Mouse (Mus musculus): Measurements from ENCODE around the gene Gm15737. TPM values are rescaled to one million over a fixed set of nuclear protein-coding genes. Genes with fewer than 3 reads are reported as not detected.

Gene Gm15737
- polyA plus RNA-seq, 1 experiment from 2014 or later, result not detected

- no peaks in the 10 kb centered on the region for H3K27me3 ChIP-seq (ENCODE audit: low read depth, poor library complexity, severe bottlenecking)
- DNase-seq (ENCODE audit: low spot score), result no peak
- H3K4me1 ChIP-seq, result peaks cover 11% of the 10 kb centered on the region
- WGBS, result 81% methylated on average over 5 of the region's 5 CpGs
- no peak overlapping the region for H3K27ac ChIP-seq (replicated peaks)
- H3K4me3 ChIP-seq, result no peak overlapping the region
- H3K9me3 ChIP-seq (replicated peaks), result no peaks in the 10 kb centered on the region
- no peaks in the 10 kb centered on the region for H3K36me3 ChIP-seq
Observed at GRCm38 (mm10) chr6:92850250-92850649, 18.9 kb upstream of the Gm15737 start.

- WGBS, result 88% methylated on average over 4 of the region's 4 CpGs
- Histone ChIP-seq H3K27me3 (ENCODE audit: low read depth, poor library complexity, severe bottlenecking) (no peaks in the 10 kb centered on the region), H3K4me1 (peaks cover 8% of the 10 kb centered on the region; the same call in 1 of the 2 replicates), H3K9me3 (replicated peaks) (no peaks in the 10 kb centered on the region), H3K27ac (replicated peaks) (no peak overlapping the region), H3K4me3 (no peak overlapping the region), H3K36me3 (no peaks in the 10 kb centered on the region; the same call in 1 of the 2 replicates)
- DNase-seq (ENCODE audit: low spot score), result no peak
Observed at GRCm38 (mm10) chr6:92854873-92855272, 14.3 kb upstream of the Gm15737 start.

- Histone ChIP-seq H3K27ac (replicated peaks) (no peak overlapping the region), H3K4me1 (0 out of 2 replicates have a peak, but pooled peaks cover 3% of the 10 kb centered on the region), H3K36me3 (no peaks in the 10 kb centered on the region; the same call in 1 of the 2 replicates), H3K4me3 (no peak overlapping the region), H3K9me3 (replicated peaks) (no peaks in the 10 kb centered on the region), H3K27me3 (ENCODE audit: low read depth, poor library complexity, severe bottlenecking) (no peaks in the 10 kb centered on the region)
- DNase-seq (ENCODE audit: low spot score), result no peak
- 92% methylated on average over 13 of the region's 13 CpGs for WGBS
Observed at GRCm38 (mm10) chr6:92857761-92858160, 11.4 kb upstream of the Gm15737 start.

- no peaks in the 10 kb centered on the region for H3K9me3 ChIP-seq (replicated peaks)
- no peak for DNase-seq (ENCODE audit: low spot score)
- H3K27ac ChIP-seq (replicated peaks), result no peak overlapping the region
- 87% methylated on average over 12 of the region's 12 CpGs for WGBS
- H3K36me3 ChIP-seq, result no peaks in the 10 kb centered on the region; the same call in 1 of the 2 replicates
- H3K4me1 ChIP-seq, result 0 out of 2 replicates have a peak, but pooled peaks cover 3% of the 10 kb centered on the region
- H3K4me3 ChIP-seq, result no peak overlapping the region
- no peaks in the 10 kb centered on the region for H3K27me3 ChIP-seq (ENCODE audit: low read depth, poor library complexity, severe bottlenecking)
Observed at GRCm38 (mm10) chr6:92858721-92859510, 10.2 kb upstream of the Gm15737 start.

GRCm38 (mm10) chr6:92860285-92860912 lies 8.8 kb upstream of the Gm15737 start:
- no peak overlapping the region for H3K27ac ChIP-seq (replicated peaks)
- H3K4me3 ChIP-seq, result no peak overlapping the region
- WGBS, result 80% methylated on average over 5 of the region's 5 CpGs
- H3K4me1 ChIP-seq, result no peaks in the 10 kb centered on the region
- no peaks in the 10 kb centered on the region for H3K9me3 ChIP-seq (replicated peaks)
- H3K27me3 ChIP-seq (ENCODE audit: low read depth, poor library complexity, severe bottlenecking), result no peaks in the 10 kb centered on the region
- DNase-seq (ENCODE audit: low spot score), result no peak
- H3K36me3 ChIP-seq, result no peaks in the 10 kb centered on the region; the same call in 1 of the 2 replicates

- no peak for DNase-seq (ENCODE audit: low spot score)
- Histone ChIP-seq H3K4me1 (no peaks in the 10 kb centered on the region), H3K4me3 (no peak overlapping the region), H3K27me3 (ENCODE audit: low read depth, poor library complexity, severe bottlenecking) (no peaks in the 10 kb centered on the region), H3K9me3 (replicated peaks) (no peaks in the 10 kb centered on the region), H3K36me3 (no peaks in the 10 kb centered on the region; the same call in 1 of the 2 replicates), H3K27ac (replicated peaks) (no peak overlapping the region)
- WGBS, result 75% methylated on average over 9 of the region's 9 CpGs
Observed at GRCm38 (mm10) chr6:92862599-92862998, 6.6 kb upstream of the Gm15737 start.

- Histone ChIP-seq H3K9me3 (replicated peaks) (no peaks in the 10 kb centered on the region), H3K27me3 (ENCODE audit: low read depth, poor library complexity, severe bottlenecking) (no peaks in the 10 kb centered on the region), H3K36me3 (no peaks in the 10 kb centered on the region; the same call in 1 of the 2 replicates), H3K4me3 (no peak overlapping the region), H3K27ac (replicated peaks) (no peak overlapping the region), H3K4me1 (peaks cover 13% of the 10 kb centered on the region)
- 68% methylated on average over 16 of the region's 16 CpGs for WGBS
- DNase-seq (ENCODE audit: low spot score), result no peak
Observed at GRCm38 (mm10) chr6:92869582-92870219, 544 bp downstream of the Gm15737 start.

- Histone ChIP-seq H3K4me3 (no peak overlapping the region), H3K27me3 (ENCODE audit: low read depth, poor library complexity, severe bottlenecking) (peaks cover 5% of the 10 kb centered on the region; the same call in 1 of the 2 replicates), H3K27ac (replicated peaks) (no peak overlapping the region), H3K4me1 (peaks cover 13% of the 10 kb centered on the region), H3K36me3 (no peaks in the 10 kb centered on the region; the same call in 1 of the 2 replicates), H3K9me3 (replicated peaks) (no peaks in the 10 kb centered on the region)
- DNase-seq (ENCODE audit: low spot score), result no peak
- WGBS, result 71% methylated on average over 4 of the region's 4 CpGs
Observed at GRCm38 (mm10) chr6:92871813-92872212, 2.7 kb downstream of the Gm15737 start.

- H3K27me3 ChIP-seq (ENCODE audit: low read depth, poor library complexity, severe bottlenecking), result peaks cover 15% of the 10 kb centered on the region; the same call in 1 of the 2 replicates
- H3K4me3 ChIP-seq, result no peak overlapping the region
- no peak for DNase-seq (ENCODE audit: low spot score)
- WGBS, result 91% methylated on average over 10 of the region's 10 CpGs
- H3K36me3 ChIP-seq, result peaks cover 4% of the 10 kb centered on the region; the same call in 1 of the 2 replicates
- no peak overlapping the region for H3K27ac ChIP-seq (replicated peaks)
- peaks cover 13% of the 10 kb centered on the region for H3K4me1 ChIP-seq
- H3K9me3 ChIP-seq (replicated peaks), result no peaks in the 10 kb centered on the region
Observed at GRCm38 (mm10) chr6:92872766-92873165, 3.6 kb downstream of the Gm15737 start.

- peaks cover 3% of the 10 kb centered on the region for H3K4me1 ChIP-seq
- DNase-seq (ENCODE audit: low spot score), result no peak
- H3K9me3 ChIP-seq (replicated peaks), result no peaks in the 10 kb centered on the region
- peaks cover 34% of the 10 kb centered on the region for H3K27me3 ChIP-seq (ENCODE audit: low read depth, poor library complexity, severe bottlenecking)
- 81% methylated on average over 5 of the region's 5 CpGs for WGBS
- H3K27ac ChIP-seq (replicated peaks), result no peak overlapping the region
- H3K4me3 ChIP-seq, result no peak overlapping the region
- peaks cover 5% of the 10 kb centered on the region; the same call in 1 of the 2 replicates for H3K36me3 ChIP-seq
Observed at GRCm38 (mm10) chr6:92874854-92875253, 5.7 kb downstream of the Gm15737 start.

GRCm38 (mm10) chr6:92875340-92875739 lies 6.2 kb downstream of the Gm15737 start:
- H3K36me3 ChIP-seq, result peaks cover 5% of the 10 kb centered on the region; the same call in 1 of the 2 replicates
- WGBS, result 89% methylated on average over 2 of the region's 2 CpGs
- no peak for DNase-seq (ENCODE audit: low spot score)

GRCm38 (mm10) chr6:92876121-92876520 lies 7.0 kb downstream of the Gm15737 start:
- Histone ChIP-seq H3K36me3 (peaks cover 5% of the 10 kb centered on the region; the same call in 1 of the 2 replicates), H3K9me3 (replicated peaks) (no peaks in the 10 kb centered on the region), H3K4me1 (no peaks in the 10 kb centered on the region), H3K4me3 (no peak overlapping the region), H3K27ac (replicated peaks) (no peak overlapping the region), H3K27me3 (ENCODE audit: low read depth, poor library complexity, severe bottlenecking) (peaks cover 47% of the 10 kb centered on the region)
- WGBS, result 87% methylated on average over 5 of the region's 5 CpGs
- DNase-seq (ENCODE audit: low spot score), result no peak

More at GRCm38 (mm10) chr6:92875340-92875739, 6.2 kb downstream of the Gm15737 start:
- H3K27me3 ChIP-seq (ENCODE audit: low read depth, poor library complexity, severe bottlenecking), result peaks cover 39% of the 10 kb centered on the region
- H3K27ac ChIP-seq (replicated peaks), result no peak overlapping the region
- H3K4me1 ChIP-seq, result no peaks in the 10 kb centered on the region
- H3K9me3 ChIP-seq (replicated peaks), result no peaks in the 10 kb centered on the region
- no peak overlapping the region for H3K4me3 ChIP-seq

All from midbrain, embryonic 10.5 days (tissue).